Mouse (Mus musculus) forebrain, embryonic 11.5 days (tissue): ENCODE measurements around the gene Cacna1g. TPM values are rescaled to one million over a fixed set of nuclear protein-coding genes. Genes with fewer than 3 reads are reported as not detected.
A peak's percentile ranks its signal among the peaks of the same experiment; 100 is the strongest.

Experiments used
- ATAC-seq: fragments of 200-750 bp; cut with Nextera tagmentation; replicated peaks from 2 replicates; pipeline ENCODE4 v1.8.0; 2017; ENCODE audit warnings: moderate TSS enrichment; ENCODE audit not compliant: low FRiP score
- DNase-seq: peaks from one replicate; pipeline ENCODE4 v3.0.0-alpha.2; 2017; ENCODE audit warnings: low spot score
- H3K27ac ChIP-seq: fragments of 300-500 bp; sonication (generic); 2 replicates; pipeline ENCODE4 v1.5.1; 2014; ENCODE audit warnings: low read depth, low read length
- H3K27me3 ChIP-seq: fragments of 300-500 bp; sonication (generic); 2 replicates; pipeline ENCODE4 v1.6.1; 2014; ENCODE audit warnings: mild to moderate bottlenecking, low read length, mixed read lengths; ENCODE audit not compliant: control insufficient read depth, insufficient read depth
- H3K36me3 ChIP-seq: fragments of 300-500 bp; sonication (generic); 2 replicates; pipeline ENCODE4 v1.6.1; 2014; ENCODE audit warnings: mild to moderate bottlenecking, low read length, moderate library complexity, mixed read lengths; ENCODE audit not compliant: control insufficient read depth, insufficient read depth
- H3K4me1 ChIP-seq: fragments of 300-500 bp; sonication (generic); replicated peaks from 2 replicates; pipeline ENCODE4 v1.6.1; 2014; ENCODE audit warnings: low read length, mixed read lengths; ENCODE audit not compliant: control insufficient read depth, insufficient read depth
- H3K4me2 ChIP-seq: fragments of 300-500 bp; sonication (generic); 2 replicates; pipeline ENCODE4 v1.6.1; 2014; ENCODE audit warnings: low read depth, mild to moderate bottlenecking, low read length, moderate library complexity, mixed read lengths; ENCODE audit not compliant: severe bottlenecking
- H3K4me3 ChIP-seq: fragments of 300-500 bp; sonication (generic); 2 replicates; pipeline ENCODE4 v1.5.1; 2014; ENCODE audit warnings: low read depth, low read length
- H3K9ac ChIP-seq: fragments of 300-500 bp; sonication (generic); 2 replicates; pipeline ENCODE4 v1.6.1; 2014; ENCODE audit warnings: low read length
- H3K9me3 ChIP-seq: fragments of 300-500 bp; sonication (generic); 2 replicates; pipeline ENCODE4 v1.6.1; 2016; ENCODE audit warnings: low read length, mixed read lengths; ENCODE audit not compliant: control insufficient read depth
- WGBS: fragments of 180-500 bp; shearing (Covaris S2); extraction: QIAGEN DNeasy Blood & Tissue Kit; methylation state at CpG from one replicate; pipeline ENCODE4 v1.1.7; 2014; 5-methylcytosine and 5-hydroxymethylcytosine counted together
- polyA plus RNA-seq: library from polyadenylated mRNA; unstranded; fragments of >200 nt; fragmentation: Nextera tagmentation; extraction: Ambion mirVana; gene quantifications from 2 replicates; pipeline ENCODE4 v1.2.1, GENCODE M21; 2014

Gene Cacna1g
- polyA plus RNA-seq, 1 experiment from 2014 or later: 17.4 TPM

GRCm38 (mm10) chr11:94447017-94447416, 27.0 kb downstream of the Cacna1g start:
- H3K9me3 ChIP-seq: no peaks in the 10 kb centered on the region
- ATAC-seq: peak; percentile 52; the same call in 1 of the 2 replicates
- no peak overlapping the region for H3K9ac ChIP-seq
- no peaks in the 10 kb centered on the region for H3K27me3 ChIP-seq
- H3K4me2 ChIP-seq: no peak overlapping the region
- whole genome bisulfite sequencing: 10% methylated on average over 3 of the region's 3 CpGs
- H3K4me1 ChIP-seq: peaks cover 4% of the 10 kb centered on the region; the same call in 1 of the 2 replicates
- no peak overlapping the region for H3K27ac ChIP-seq
- no peak for DNase-seq
- no peaks in the 10 kb centered on the region for H3K36me3 ChIP-seq
- no peak overlapping the region for H3K4me3 ChIP-seq

- Histone ChIP-seq H3K4me3 (no peak overlapping the region), H3K4me2 (no peak overlapping the region), H3K36me3 (no peaks in the 10 kb centered on the region), H3K4me1 (peaks cover 17% of the 10 kb centered on the region), H3K27ac (no peak overlapping the region), H3K9me3 (no peaks in the 10 kb centered on the region), H3K27me3 (no peaks in the 10 kb centered on the region), H3K9ac (no peak overlapping the region)
- no peak for DNase-seq
- WGBS: 55% methylated on average over 4 of the region's 4 CpGs
- no peak for ATAC-seq
These were observed 28.7 kb downstream of the Cacna1g start for GRCm38 (mm10) chr11:94445300-94445699.

- DNase-seq: no peak
- Histone ChIP-seq H3K27me3 (no peaks in the 10 kb centered on the region), H3K27ac (no peak overlapping the region), H3K4me1 (peaks cover 17% of the 10 kb centered on the region), H3K4me2 (no peak overlapping the region), H3K9ac (no peak overlapping the region), H3K36me3 (no peaks in the 10 kb centered on the region), H3K9me3 (no peaks in the 10 kb centered on the region), H3K4me3 (no peak overlapping the region)
- no peak for ATAC-seq
- 65% methylated on average over 5 of the region's 5 CpGs for WGBS
These were observed 29.2 kb downstream of the Cacna1g start for GRCm38 (mm10) chr11:94444829-94445228.

GRCm38 (mm10) chr11:94441752-94442151, 32.2 kb downstream of the Cacna1g start:
- no peak overlapping the region for H3K27ac ChIP-seq
- WGBS: 61% methylated on average over 9 of the region's 9 CpGs
- DNase-seq: no peak

GRCm38 (mm10) chr11:94441122-94441521, 32.9 kb downstream of the Cacna1g start:
- DNase-seq: no peak
- peaks cover 14% of the 10 kb centered on the region for H3K4me1 ChIP-seq
- 32% methylated on average over 7 of the region's 7 CpGs for WGBS
- no peaks in the 10 kb centered on the region for H3K36me3 ChIP-seq
- H3K27ac ChIP-seq: peak overlapping the region; percentile 41; the same call in 1 of the 2 replicates
- no peak overlapping the region for H3K4me3 ChIP-seq
- no peak overlapping the region for H3K9ac ChIP-seq
- H3K4me2 ChIP-seq: no peak overlapping the region
- H3K9me3 ChIP-seq: no peaks in the 10 kb centered on the region
- ATAC-seq: no peak
- H3K27me3 ChIP-seq: no peaks in the 10 kb centered on the region

More at GRCm38 (mm10) chr11:94441752-94442151, 32.2 kb downstream of the Cacna1g start:
- Histone ChIP-seq H3K9ac (no peak overlapping the region), H3K27me3 (no peaks in the 10 kb centered on the region), H3K4me3 (no peak overlapping the region), H3K4me1 (peaks cover 14% of the 10 kb centered on the region), H3K9me3 (no peaks in the 10 kb centered on the region), H3K4me2 (no peak overlapping the region), H3K36me3 (no peaks in the 10 kb centered on the region)
- no peak for ATAC-seq

DNA sequence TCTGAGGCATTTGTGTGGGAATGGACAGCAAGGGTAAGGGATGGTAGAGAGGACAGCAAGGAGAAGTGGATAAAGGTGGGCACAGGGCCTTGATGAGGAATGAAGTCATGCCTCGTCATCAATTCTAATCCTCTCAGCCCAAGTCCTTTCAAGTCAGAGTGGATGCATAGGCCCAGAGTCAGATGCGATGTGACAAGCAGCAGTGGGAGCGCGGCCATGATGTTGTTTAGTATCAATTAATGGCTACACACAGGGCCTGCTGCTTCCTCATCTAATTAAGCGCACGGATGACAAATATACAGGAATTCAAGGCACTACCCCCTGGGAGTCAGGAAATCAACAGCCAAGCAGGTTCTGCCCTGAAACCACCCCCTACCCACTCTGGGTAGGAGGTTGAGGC, 33.6 kb downstream of the Cacna1g start:
- H3K36me3 ChIP-seq: no peaks in the 10 kb centered on the region
- no peak overlapping the region for H3K27ac ChIP-seq
- H3K4me2 ChIP-seq: no peak overlapping the region
- H3K9me3 ChIP-seq: no peaks in the 10 kb centered on the region
- peaks cover 14% of the 10 kb centered on the region for H3K4me1 ChIP-seq
- 62% methylated on average over 6 of the region's 6 CpGs for WGBS
- no peak for DNase-seq
- no peak overlapping the region for H3K9ac ChIP-seq
- ATAC-seq: no peak
- H3K4me3 ChIP-seq: no peak overlapping the region
- H3K27me3 ChIP-seq: no peaks in the 10 kb centered on the region

- no peaks in the 10 kb centered on the region for H3K27me3 ChIP-seq
- DNase-seq: no peak
- no peak overlapping the region for H3K4me2 ChIP-seq
- H3K36me3 ChIP-seq: no peaks in the 10 kb centered on the region
- no peaks in the 10 kb centered on the region for H3K9me3 ChIP-seq
- no peak overlapping the region for H3K4me3 ChIP-seq
- 0 out of 2 replicates have a peak overlapping the region, but pooled peaks have one; percentile 25 for H3K27ac ChIP-seq
- no peak overlapping the region for H3K9ac ChIP-seq
- ATAC-seq: peak; percentile 53
- WGBS: 34% methylated on average over 9 of the region's 9 CpGs
- peaks cover 11% of the 10 kb centered on the region; the same call in 1 of the 2 replicates for H3K4me1 ChIP-seq
These were observed 44.9 kb downstream of the Cacna1g start for GRCm38 (mm10) chr11:94429011-94429651.

DNA sequence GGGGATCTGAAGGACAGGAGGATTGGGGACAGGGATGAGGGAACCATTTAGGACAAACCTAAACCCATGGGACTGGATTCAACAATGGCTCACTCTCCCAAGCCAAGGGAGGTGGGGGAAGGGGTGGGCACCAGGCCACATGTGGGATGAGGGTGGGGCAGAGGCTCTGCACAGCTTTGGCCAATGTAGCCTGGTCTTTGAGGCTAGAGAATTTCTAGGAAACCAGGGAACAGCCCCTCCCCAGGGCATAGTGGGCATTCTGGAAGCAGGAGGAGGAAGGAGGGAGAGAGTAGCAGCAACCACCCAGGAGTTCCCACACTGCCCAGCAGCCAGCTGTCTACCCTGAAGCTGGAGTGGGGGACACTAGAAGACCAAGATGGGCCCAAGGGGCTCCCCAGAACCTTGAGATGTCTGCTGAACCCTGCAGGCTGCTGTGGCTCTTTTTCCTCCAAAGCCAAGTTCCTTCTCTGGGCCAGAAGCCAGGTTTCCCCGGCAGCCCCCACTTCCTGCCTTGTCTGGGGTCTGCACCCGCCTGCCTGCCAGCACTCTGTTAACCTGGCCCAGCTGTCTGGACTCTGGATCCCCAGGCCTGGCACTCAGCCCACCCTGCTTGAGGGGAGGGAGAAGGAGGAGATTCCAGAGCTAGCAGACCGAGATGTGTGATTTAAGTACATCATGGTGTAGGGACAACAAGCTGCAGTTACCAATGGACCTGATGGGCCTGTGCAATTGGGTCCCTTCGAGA, 45.7 kb downstream of the Cacna1g start:
- Histone ChIP-seq H3K4me1 (0 out of 2 replicates have a peak, but pooled peaks cover 11% of the 10 kb centered on the region), H3K9me3 (no peaks in the 10 kb centered on the region), H3K27me3 (no peaks in the 10 kb centered on the region), H3K4me3 (no peak overlapping the region), H3K36me3 (no peaks in the 10 kb centered on the region), H3K9ac (no peak overlapping the region), H3K4me2 (no peak overlapping the region), H3K27ac (peak overlapping the region; percentile 62)
- WGBS: 51% methylated on average over 4 of the region's 4 CpGs
- DNase-seq (peak; percentile 72), ATAC-seq (peak; percentile 52; the same call in 1 of the 2 replicates)
